In the genomic region with DNA sequence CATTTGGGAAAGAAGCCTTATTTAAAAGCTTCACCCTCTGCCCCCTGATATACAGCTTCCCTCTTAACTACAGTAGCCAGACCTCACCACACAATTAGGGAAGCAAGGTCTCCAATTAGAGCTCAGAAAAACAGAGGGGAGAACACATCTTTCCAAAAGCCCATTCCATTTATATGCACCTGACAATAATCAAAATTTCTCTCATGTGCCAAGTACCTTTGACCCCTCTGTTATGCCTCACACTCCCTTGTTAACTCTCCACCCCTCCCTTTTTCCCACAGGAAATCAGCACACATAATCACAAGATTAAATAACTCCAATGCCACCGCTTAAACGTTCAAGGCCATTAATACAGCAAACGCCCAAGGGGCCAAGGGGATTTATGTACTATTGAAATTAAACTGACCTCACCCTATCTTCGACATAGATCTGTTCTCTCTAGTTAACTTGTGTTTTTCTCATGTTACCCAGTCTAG, we compare ENCODE assay signal across 15 mouse cellular contexts.
DNase-seq lines count a peak whose midpoint lies in the region; ATAC-seq lines count a peak whose summit lies in the region.
"Had no signal": no experiment of that assay in that cellular context is flagged by ENCODE, and none has a peak within 500 bp of the region (broad histone marks: within the 10 kb centered on the region; RNA-seq: fewer than 3 reads in every experiment).

No protein-coding gene starts in this region.

- DNase-seq in hindbrain, embryonic 10.5 days (ENCODE audit: low spot score) = no peak
- peak; percentile 26 for DNase-seq in retina, embryonic 14.5 days (ENCODE audit: low spot score)
- no peak for DNase-seq in retina, postnatal 1 day
- no peak for DNase-seq in heart, adult 18-20 months
- DNase-seq: gastrocnemius, adult 2 months; heart, adult 2 months; heart, postnatal 10 days; lung, postnatal 4 days; thymus, postnatal 25 days had no signal

- ATAC-seq in hindbrain, embryonic 13.5 days (ENCODE audit: low FRiP score) = peak; percentile 23; the same call in 1 of the 2 replicates
- ATAC-seq in hindbrain, embryonic 15.5 days (ENCODE audit: low FRiP score, low read depth) = 0 out of 2 replicates have a peak, but pooled peaks have one; percentile 4
- ATAC-seq in neural tube, embryonic 14.5 days (ENCODE audit: low read depth) = peak; percentile 21; the same call in 1 of the 2 replicates
- no peak for ATAC-seq in intestine, embryonic 15.5 days
- ATAC-seq: intestine, postnatal 0 days had no signal

- no peak overlapping the region for H3K4me2 ChIP-seq in hindbrain, embryonic 13.5 days
- peak overlapping the region; percentile 44; the same call in 1 of the 2 replicates for H3K4me2 ChIP-seq in hindbrain, embryonic 15.5 days
- no peak overlapping the region; the same call in 1 of the 2 replicates for H3K4me2 ChIP-seq in neural tube, embryonic 14.5 days (ENCODE audit: low read depth, low read length)
- no peak overlapping the region for H3K4me2 ChIP-seq in intestine, embryonic 15.5 days (replicated peaks)

- H3K4me3 ChIP-seq in hindbrain, embryonic 13.5 days = no peak overlapping the region
- H3K4me3 ChIP-seq in hindbrain, embryonic 10.5 days = no peak overlapping the region
- no peak overlapping the region for H3K4me3 ChIP-seq in hindbrain, embryonic 15.5 days
- no peak overlapping the region for H3K4me3 ChIP-seq in neural tube, embryonic 14.5 days (ENCODE audit: low read depth, low read length)
- no peak overlapping the region for H3K4me3 ChIP-seq in intestine, embryonic 15.5 days (replicated peaks)
- H3K4me3 ChIP-seq: erythroblast, embryonic 14.5 days; gastrocnemius, adult 2 months; heart, adult 2 months had no signal

- H3K9me3 ChIP-seq in hindbrain, embryonic 13.5 days = no peaks in the 10 kb centered on the region
- H3K9me3 ChIP-seq in hindbrain, embryonic 10.5 days = 0 out of 2 replicates have a peak, but pooled peaks cover 2% of the 10 kb centered on the region
- no peaks in the 10 kb centered on the region for H3K9me3 ChIP-seq in hindbrain, embryonic 15.5 days
- H3K9me3 ChIP-seq in neural tube, embryonic 14.5 days (ENCODE audit: control insufficient read depth, low read length) = no peaks in the 10 kb centered on the region
- H3K9me3 ChIP-seq in intestine, embryonic 15.5 days = no peaks in the 10 kb centered on the region

- no peaks in the 10 kb centered on the region for H3K27me3 ChIP-seq in hindbrain, embryonic 13.5 days
- no peaks in the 10 kb centered on the region for H3K27me3 ChIP-seq in hindbrain, embryonic 10.5 days (ENCODE audit: insufficient read depth, poor library complexity, severe bottlenecking)
- H3K27me3 ChIP-seq in hindbrain, embryonic 15.5 days = no peaks in the 10 kb centered on the region
- no peaks in the 10 kb centered on the region for H3K27me3 ChIP-seq in neural tube, embryonic 14.5 days (ENCODE audit: control insufficient read depth, insufficient read depth, low read length)
- H3K27me3 ChIP-seq in intestine, embryonic 15.5 days (replicated peaks) = no peaks in the 10 kb centered on the region

- no peaks in the 10 kb centered on the region for H3K36me3 ChIP-seq in hindbrain, embryonic 13.5 days
- no peaks in the 10 kb centered on the region for H3K36me3 ChIP-seq in hindbrain, embryonic 10.5 days
- H3K36me3 ChIP-seq in hindbrain, embryonic 15.5 days = no peaks in the 10 kb centered on the region
- H3K36me3 ChIP-seq in neural tube, embryonic 14.5 days (ENCODE audit: control insufficient read depth, insufficient read depth, low read length) = no peaks in the 10 kb centered on the region
- no peaks in the 10 kb centered on the region for H3K36me3 ChIP-seq in intestine, embryonic 15.5 days

- WGBS in hindbrain, embryonic 13.5 days = 33% methylated on average over 4 of the region's 4 CpGs
- WGBS in hindbrain, embryonic 10.5 days = 70% methylated on average over 4 of the region's 4 CpGs
- 31% methylated on average over 4 of the region's 4 CpGs for WGBS in hindbrain, embryonic 15.5 days
- WGBS in neural tube, embryonic 14.5 days = 26% methylated on average over 4 of the region's 4 CpGs
- 43% methylated on average over 4 of the region's 4 CpGs for WGBS in intestine, embryonic 15.5 days

- H3K9ac ChIP-seq in hindbrain, embryonic 13.5 days = no peak overlapping the region
- no peak overlapping the region for H3K9ac ChIP-seq in hindbrain, embryonic 15.5 days
- no peak overlapping the region for H3K9ac ChIP-seq in neural tube, embryonic 14.5 days (replicated peaks; ENCODE audit: low read depth, low read length)
- H3K9ac ChIP-seq in intestine, embryonic 15.5 days = no peak overlapping the region

- peaks cover 27% of the 10 kb centered on the region for H3K4me1 ChIP-seq in hindbrain, embryonic 13.5 days (replicated peaks)
- H3K4me1 ChIP-seq in hindbrain, embryonic 10.5 days (replicated peaks) = peaks cover 13% of the 10 kb centered on the region
- peaks cover 25% of the 10 kb centered on the region for H3K4me1 ChIP-seq in hindbrain, embryonic 15.5 days (replicated peaks)
- H3K4me1 ChIP-seq in neural tube, embryonic 14.5 days (ENCODE audit: control insufficient read depth, insufficient read depth, low read length) = peaks cover 16% of the 10 kb centered on the region; the same call in 1 of the 2 replicates
- no peaks in the 10 kb centered on the region for H3K4me1 ChIP-seq in intestine, embryonic 15.5 days (replicated peaks)

- H3K27ac ChIP-seq in hindbrain, embryonic 13.5 days = peak overlapping the region; percentile 80; the same call in 1 of the 2 replicates
- H3K27ac ChIP-seq in hindbrain, embryonic 10.5 days = no peak overlapping the region
- peak overlapping the region; percentile 77 for H3K27ac ChIP-seq in hindbrain, embryonic 15.5 days (replicated peaks)
- H3K27ac ChIP-seq in neural tube, embryonic 14.5 days (ENCODE audit: low read depth, low read length) = peak overlapping the region; percentile 85
- no peak overlapping the region for H3K27ac ChIP-seq in intestine, embryonic 15.5 days
- H3K27ac ChIP-seq: gastrocnemius, adult 2 months; heart, adult 2 months had no signal

Comparison
In these comparisons a context has a peak if more than half of its experiments do, and no peak if none do; other contexts are left out.
1. H3K27ac ChIP-seq: peak in hindbrain, embryonic 13.5 days (single experiment), hindbrain, embryonic 15.5 days (single experiment) and neural tube, embryonic 14.5 days (single experiment); none in hindbrain, embryonic 10.5 days (single experiment) and intestine, embryonic 15.5 days (single experiment).